Mouse (Mus musculus) megakaryocyte, embryonic 14.5 days (primary cell): Measurements from ENCODE around the gene Rad1.
"Not testable (repeated sequence)": the region's sequence is repeated elsewhere in the genome, so short reads cannot be mapped to it uniquely, and the experiment has no call there.

ENCODE experiments used
- FLI1 ChIP-seq: IDR thresholded peaks from 2 replicates; pipeline ENCODE4 v1.6.1; 2012; ENCODE audit warnings: low read length, inconsistent platforms, mixed read lengths
- GATA1 ChIP-seq: IDR thresholded peaks from 3 replicates; pipeline ENCODE4 v1.6.1; 2012; ENCODE audit warnings: mixed read lengths, low read length, inconsistent platforms, borderline replicate concordance

GRCm38 (mm10) chr15:10496696-10497095, 10.9 kb downstream of the Rad1 start:
- TF ChIP-seq GATA1, FLI1: not testable (repeated sequence)
